Mouse (Mus musculus): Measurements from ENCODE around the gene Olfr71. TPM values are rescaled to one million over a fixed set of nuclear protein-coding genes. Genes with fewer than 3 reads are reported as not detected.

Olfr71 gene
- not detected for total RNA-seq (2021)
- long read RNA-seq, experiment 1, result 0 reads
- long read RNA-seq, experiment 2, result 0 reads

DNA sequence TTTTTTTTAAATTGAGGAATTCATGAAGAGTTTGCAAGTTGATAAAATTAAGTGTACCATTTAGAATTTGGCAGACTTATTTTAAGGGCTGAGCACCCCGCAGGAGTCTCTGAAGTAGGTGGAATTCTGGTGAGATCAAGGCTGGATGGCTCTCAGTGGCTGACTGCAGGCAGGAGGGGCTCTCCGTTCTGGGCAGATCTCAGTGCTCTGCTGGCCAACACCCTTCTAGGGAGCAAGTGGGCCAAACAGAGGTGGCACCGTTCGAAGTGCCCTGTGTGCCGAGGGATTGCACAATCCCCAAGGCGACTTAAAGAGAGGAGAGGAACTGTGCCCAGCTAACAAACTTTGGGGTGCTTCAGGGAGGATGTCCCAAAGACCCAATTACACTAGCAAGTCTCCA lies at the start of gene Olfr71:
Gene Olfr71, minus strand, starts transcription at position 387 of the 400 bp plus-strand sequence.
- DNase-seq (ENCODE audit: low spot score), result no peak

- DNase-seq (ENCODE audit: low spot score), result no peak
Measured at GRCm38 (mm10) chr4:43757213-43757612, 47.2 kb upstream of the Olfr71 start.

DNA sequence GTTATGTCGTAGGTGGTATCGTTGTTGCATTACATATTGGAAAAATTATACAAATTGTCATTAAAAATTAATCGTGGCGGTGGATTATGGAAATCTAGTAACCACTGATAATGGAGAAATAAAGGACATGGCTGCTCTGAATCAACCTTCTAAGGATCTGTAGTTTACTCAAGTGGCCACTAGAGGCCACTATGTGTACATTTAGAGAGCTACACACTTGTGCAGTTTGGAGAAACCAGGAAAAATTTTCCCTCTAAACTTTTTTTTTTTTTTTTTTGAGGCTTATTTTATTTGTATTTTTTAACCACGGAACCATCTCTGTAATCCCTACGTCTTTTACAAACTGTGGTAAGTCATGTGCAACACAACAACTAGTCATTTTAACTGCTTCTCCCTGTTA lies 35.1 kb upstream of the Olfr71 start:
- no peak for DNase-seq (ENCODE audit: low spot score)

- no peak for DNase-seq (ENCODE audit: low spot score)
Measured at GRCm38 (mm10) chr4:43743099-43743498, 33.0 kb upstream of the Olfr71 start.

DNA sequence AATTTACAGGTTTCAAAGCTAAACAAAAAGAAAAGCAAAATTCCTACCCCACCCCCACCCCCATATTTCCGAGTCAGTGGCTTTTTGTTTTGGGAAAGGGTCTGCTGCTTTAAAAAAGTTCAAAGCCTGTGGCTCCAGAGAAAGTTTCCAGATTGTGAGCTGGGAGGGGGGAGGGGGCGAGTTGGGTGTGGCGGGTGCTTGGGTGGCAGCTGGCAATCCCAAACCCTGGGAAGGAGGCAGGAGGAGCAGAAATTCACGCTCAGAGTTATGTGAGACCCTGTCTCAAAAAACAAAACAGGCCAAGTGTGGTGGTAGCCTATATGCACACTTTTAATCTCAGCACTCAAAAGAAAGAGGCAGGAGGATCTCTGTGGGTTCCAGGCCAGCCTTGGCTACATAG lies 32.6 kb upstream of the Olfr71 start:
- no peak for DNase-seq (ENCODE audit: low spot score)

- no peak for DNase-seq (ENCODE audit: low spot score)
Measured at GRCm38 (mm10) chr4:43741526-43741925, 31.5 kb upstream of the Olfr71 start.

- DNase-seq (ENCODE audit: low spot score), result no peak
Measured at GRCm38 (mm10) chr4:43738989-43739674, 29.1 kb upstream of the Olfr71 start.

- DNase-seq (ENCODE audit: low spot score), result no peak
Measured at GRCm38 (mm10) chr4:43737144-43737543, 27.1 kb upstream of the Olfr71 start.

- peak; percentile 63 for DNase-seq (ENCODE audit: low spot score)
Measured at GRCm38 (mm10) chr4:43733186-43733585, 23.1 kb upstream of the Olfr71 start.

- no peak for DNase-seq (ENCODE audit: low spot score)
Measured at GRCm38 (mm10) chr4:43732171-43732570, 22.1 kb upstream of the Olfr71 start.

DNA sequence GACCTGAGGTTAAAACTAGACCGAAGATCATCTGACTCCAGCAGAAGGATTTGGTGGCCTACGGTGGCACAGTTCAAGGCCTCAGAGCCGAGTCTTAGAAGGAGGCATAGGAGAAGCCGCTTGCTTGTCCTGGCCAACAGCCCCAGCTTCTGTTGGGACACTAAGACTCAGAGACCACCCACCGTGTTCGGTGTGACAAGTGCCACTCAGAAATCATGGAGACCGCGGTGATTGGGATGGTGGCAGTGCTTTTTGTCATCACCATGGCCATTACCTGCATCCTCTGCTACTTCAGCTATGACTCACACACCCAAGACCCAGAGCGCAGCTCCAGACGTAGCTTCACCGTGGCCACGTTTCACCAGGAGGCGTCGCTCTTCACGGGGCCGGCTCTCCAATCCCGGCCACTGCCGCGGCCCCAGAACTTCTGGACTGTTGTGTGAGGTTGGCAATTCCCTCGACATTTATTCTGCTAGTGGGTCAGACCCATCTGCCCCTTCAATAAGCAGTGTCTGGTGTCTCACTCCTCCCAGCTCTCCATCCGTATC lies 20.8 kb upstream of the Olfr71 start:
- no peak for DNase-seq (ENCODE audit: low spot score)

GRCm38 (mm10) chr4:43729794-43730550 lies 19.9 kb upstream of the Olfr71 start, which contains the start of gene Spaar:
Spaar (plus strand) TSS chr4:43730034.
- peak; percentile 64 for DNase-seq (ENCODE audit: low spot score)

DNA sequence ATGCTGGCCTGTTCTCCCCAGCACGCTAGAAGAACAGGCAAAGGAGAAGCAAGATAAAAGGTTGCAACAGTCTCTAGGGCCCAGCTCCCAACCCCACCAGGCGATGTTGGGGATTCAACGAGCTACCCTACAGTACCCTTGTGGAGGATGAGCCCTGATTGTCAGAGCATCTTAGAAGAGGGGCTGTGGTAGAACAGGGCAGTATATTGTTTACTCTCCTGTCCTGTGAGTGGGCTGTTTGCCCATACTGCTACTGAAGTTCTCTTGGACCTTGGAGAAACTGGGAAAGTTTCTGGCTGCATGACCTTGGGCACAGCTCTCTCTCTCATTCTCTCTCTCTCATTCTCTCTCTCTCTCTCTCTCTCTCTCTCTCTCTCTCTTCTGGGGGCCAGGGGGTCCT lies 19.1 kb upstream of the Olfr71 start:
- DNase-seq (ENCODE audit: low spot score), result no peak

DNA sequence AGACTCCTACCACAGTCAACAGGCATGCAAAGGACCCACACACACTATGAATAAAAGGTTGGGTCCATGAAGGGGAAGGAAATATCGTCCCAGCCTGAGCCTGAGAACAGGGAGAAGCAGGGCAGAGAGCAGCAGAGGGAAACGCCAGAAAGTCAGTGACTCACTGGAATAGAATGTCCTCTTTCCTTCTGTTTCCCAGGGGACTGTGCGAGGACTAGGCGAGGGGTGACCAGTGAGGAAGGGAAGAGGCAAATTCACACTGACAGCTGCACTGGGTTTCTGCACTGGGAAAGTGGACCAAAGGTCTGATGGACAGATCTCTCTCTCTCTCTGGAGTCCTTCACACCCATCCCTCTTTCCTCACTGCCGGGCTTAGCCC lies 18.5 kb upstream of the Olfr71 start:
- peak; percentile 85 for DNase-seq (ENCODE audit: low spot score)

- DNase-seq (ENCODE audit: low spot score), result no peak
Measured at GRCm38 (mm10) chr4:43727718-43728575, 17.9 kb upstream of the Olfr71 start.

- peak; percentile 91 for DNase-seq (ENCODE audit: low spot score)
Measured at GRCm38 (mm10) chr4:43726995-43727394, 16.9 kb upstream of the Olfr71 start, which contains the start of gene Hrct1. Hrct1 (plus strand) TSS chr4:43727188.

DNA sequence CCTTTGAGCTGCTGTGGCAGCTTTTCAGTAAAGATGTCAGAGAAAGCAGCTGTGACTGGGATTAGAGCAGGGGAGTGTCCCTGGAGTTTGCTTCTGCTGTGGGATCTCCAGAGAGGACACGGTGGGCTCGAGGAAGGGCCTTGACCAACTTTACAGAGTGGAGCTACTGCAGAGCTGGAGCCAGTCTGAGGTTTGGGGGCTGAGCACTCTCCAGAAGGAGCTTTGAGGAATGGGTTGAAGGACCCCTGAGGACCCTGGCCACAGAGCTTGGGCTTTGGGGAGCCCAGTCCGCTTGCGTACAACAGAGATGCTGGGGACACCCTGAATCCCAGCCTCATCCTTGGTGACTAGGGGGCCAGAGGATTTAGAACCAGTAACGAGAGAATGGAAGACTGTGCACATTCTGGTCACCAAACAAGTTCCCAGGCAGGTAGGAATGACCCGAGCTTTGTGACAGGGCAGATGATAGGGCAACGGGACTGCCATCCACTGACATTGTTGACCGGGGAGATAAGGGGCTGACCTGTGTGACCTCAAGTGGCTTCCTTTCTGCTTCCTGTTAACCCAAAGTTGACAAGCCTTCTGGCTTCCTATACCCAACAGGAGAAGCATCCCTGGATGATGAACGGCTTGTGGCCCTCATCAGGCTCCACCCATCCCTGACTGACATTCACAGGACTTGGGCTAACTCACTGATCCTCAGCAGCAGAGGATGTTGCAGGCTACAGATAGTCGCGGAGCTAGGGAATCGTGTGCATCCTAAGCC lies 16.4 kb upstream of the Olfr71 start:
- no peak for DNase-seq (ENCODE audit: low spot score)

GRCm38 (mm10) chr4:43724764-43725163 lies 14.7 kb upstream of the Olfr71 start:
- peak; percentile 68 for DNase-seq (ENCODE audit: low spot score)

GRCm38 (mm10) chr4:43722191-43722590 lies 12.1 kb upstream of the Olfr71 start:
- no peak for DNase-seq (ENCODE audit: low spot score)

DNA sequence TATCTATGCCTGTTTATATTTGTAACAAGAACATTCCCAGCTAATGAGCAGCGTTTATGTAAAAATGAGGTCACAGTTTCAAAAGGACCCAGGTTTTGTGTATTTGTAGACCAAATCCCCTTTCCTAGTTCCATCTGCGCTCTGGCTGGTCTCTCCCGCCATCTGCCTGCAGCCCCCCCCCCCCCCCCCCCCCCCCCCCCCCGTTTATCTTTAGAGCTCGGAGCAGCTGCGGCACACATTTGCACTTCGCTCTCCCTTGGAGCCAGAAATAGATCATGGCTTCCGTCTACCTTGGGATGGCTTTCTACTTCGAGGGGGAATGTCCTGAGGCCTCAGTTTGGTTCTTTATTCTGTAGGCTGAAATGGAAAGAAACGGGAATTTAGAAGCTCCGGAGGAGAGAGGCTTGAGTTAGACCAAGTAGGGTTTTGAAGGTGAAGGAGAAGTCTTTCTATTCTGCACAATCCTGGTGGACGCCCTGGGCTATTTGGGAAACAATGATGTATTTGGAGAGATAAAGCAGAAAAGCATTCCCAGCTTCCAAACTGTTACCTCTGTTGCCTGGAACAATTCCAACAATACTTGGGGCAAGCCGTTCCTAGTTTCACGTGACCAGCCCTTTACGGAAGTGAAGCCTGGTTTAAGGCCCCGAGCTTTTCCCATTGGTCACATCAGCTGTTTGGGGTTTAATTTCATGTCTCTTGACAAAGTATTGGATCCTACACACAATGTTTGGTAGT lies 10.6 kb upstream of the Olfr71 start:
- DNase-seq (ENCODE audit: low spot score), result no peak

Data from gastrocnemius, adult 18-20 months (tissue).